Mouse (Mus musculus): ENCODE measurements around the gene Setd1a.

GRCm38 (mm10) chr7:127799211-127799610 is 22.7 kb downstream of the Setd1a start:
- TF ChIP-seq CTCF (IDR thresholded peaks at IDR 0.05; ENCODE audit: low read depth, low read length) (no peak), EP300 (IDR thresholded peaks at IDR 0.05; ENCODE audit: insufficient read depth, low read depth, low read length) (no peak)

Data from ES-Bruce4 (cell line).